Mouse (Mus musculus) spleen, adult 2 months (tissue): Measurements from ENCODE around the gene Nrxn3. TPM values are rescaled to one million over a fixed set of nuclear protein-coding genes. Genes with fewer than 3 reads are reported as not detected.

Experiments used
- DNase-seq, 2 experiments: peaks; one replicate each; pipeline versions ENCODE4 v3.0.0 to v3.0.0-alpha.2; 2012 to 2021; ENCODE audit warnings: low spot score in 2 of 2, low read depth in 1 of 2
- H3K27ac ChIP-seq: fragments of 200-500 bp; 2 replicates; pipeline ENCODE4 v1.5.1; 2012; ENCODE audit warnings: low read length, inconsistent platforms; ENCODE audit not compliant: insufficient read depth
- H3K27me3 ChIP-seq: fragments of 200-500 bp; 2 replicates; pipeline ENCODE4 v1.6.1; 2012; ENCODE audit warnings: mild to moderate bottlenecking, moderate library complexity, low read length, inconsistent platforms; ENCODE audit not compliant: control insufficient read depth, insufficient read depth
- H3K36me3 ChIP-seq: fragments of 200-500 bp; 2 replicates; pipeline ENCODE4 v1.6.1; 2012; ENCODE audit warnings: mild to moderate bottlenecking, low read length, inconsistent platforms; ENCODE audit not compliant: control insufficient read depth, insufficient read depth
- H3K4me1 ChIP-seq: fragments of 200-500 bp; 2 replicates; pipeline ENCODE4 v1.6.1; 2011; ENCODE audit warnings: inconsistent platforms; ENCODE audit not compliant: control insufficient read depth, insufficient read depth, insufficient read length
- H3K4me3 ChIP-seq: fragments of 200-500 bp; 2 replicates; pipeline ENCODE4 v1.5.1; 2011; ENCODE audit warnings: mild to moderate bottlenecking, inconsistent platforms; ENCODE audit not compliant: insufficient read depth, insufficient read length; ENCODE audit errors: extremely low read depth
- CTCF ChIP-seq: fragments of 200-500 bp; IDR thresholded peaks from 2 replicates; pipeline ENCODE4 v1.5.1; 2011; ENCODE audit warnings: mild to moderate bottlenecking, inconsistent platforms; ENCODE audit not compliant: insufficient read depth, insufficient read length, insufficient replicate concordance; ENCODE audit errors: extremely low read depth
- POLR2A ChIP-seq: fragments of 200-500 bp; IDR thresholded peaks from 2 replicates; pipeline ENCODE4 v1.6.1; 2011; ENCODE audit warnings: low read depth, low read length, inconsistent platforms
- whole genome bisulfite sequencing: fragments of 180-500 bp; shearing (Covaris S2); methylation state at CpG from one replicate; pipeline ENCODE4 v1.1.7; 2018; 5-methylcytosine and 5-hydroxymethylcytosine counted together
- polyA plus RNA-seq: library from polyadenylated mRNA; depleted of rRNA; stranded (reverse); fragments of >200 nt; gene quantifications from 2 replicates; pipeline ENCODE4 v1.2.3, GENCODE M21; 2012

Nrxn3 gene
- polyA plus RNA-seq, 1 experiment: not detected

GRCm38 (mm10) chr12:89710459-89710858 is 987.8 kb downstream of the Nrxn3 start:
- no peak for DNase-seq
- no peak overlapping the region for H3K27ac ChIP-seq
- H3K4me1 ChIP-seq: no peaks in the 10 kb centered on the region
- TF ChIP-seq CTCF: no peak
- no peak for TF ChIP-seq POLR2A
- 92% methylated on average over 5 of the region's 5 CpGs for WGBS
- no peaks in the 10 kb centered on the region for H3K27me3 ChIP-seq
- H3K36me3 ChIP-seq: no peaks in the 10 kb centered on the region
- no peak overlapping the region for H3K4me3 ChIP-seq

GRCm38 (mm10) chr12:89711791-89712190 is 989.1 kb downstream of the Nrxn3 start:
- Histone ChIP-seq H3K4me3 (no peak overlapping the region), H3K27me3 (no peaks in the 10 kb centered on the region), H3K4me1 (no peaks in the 10 kb centered on the region), H3K27ac (no peak overlapping the region), H3K36me3 (no peaks in the 10 kb centered on the region)
- TF ChIP-seq POLR2A: no peak
- TF ChIP-seq CTCF: no peak
- DNase-seq: no peak
- WGBS: 85% methylated on average over 1 of the region's 1 CpGs

DNA sequence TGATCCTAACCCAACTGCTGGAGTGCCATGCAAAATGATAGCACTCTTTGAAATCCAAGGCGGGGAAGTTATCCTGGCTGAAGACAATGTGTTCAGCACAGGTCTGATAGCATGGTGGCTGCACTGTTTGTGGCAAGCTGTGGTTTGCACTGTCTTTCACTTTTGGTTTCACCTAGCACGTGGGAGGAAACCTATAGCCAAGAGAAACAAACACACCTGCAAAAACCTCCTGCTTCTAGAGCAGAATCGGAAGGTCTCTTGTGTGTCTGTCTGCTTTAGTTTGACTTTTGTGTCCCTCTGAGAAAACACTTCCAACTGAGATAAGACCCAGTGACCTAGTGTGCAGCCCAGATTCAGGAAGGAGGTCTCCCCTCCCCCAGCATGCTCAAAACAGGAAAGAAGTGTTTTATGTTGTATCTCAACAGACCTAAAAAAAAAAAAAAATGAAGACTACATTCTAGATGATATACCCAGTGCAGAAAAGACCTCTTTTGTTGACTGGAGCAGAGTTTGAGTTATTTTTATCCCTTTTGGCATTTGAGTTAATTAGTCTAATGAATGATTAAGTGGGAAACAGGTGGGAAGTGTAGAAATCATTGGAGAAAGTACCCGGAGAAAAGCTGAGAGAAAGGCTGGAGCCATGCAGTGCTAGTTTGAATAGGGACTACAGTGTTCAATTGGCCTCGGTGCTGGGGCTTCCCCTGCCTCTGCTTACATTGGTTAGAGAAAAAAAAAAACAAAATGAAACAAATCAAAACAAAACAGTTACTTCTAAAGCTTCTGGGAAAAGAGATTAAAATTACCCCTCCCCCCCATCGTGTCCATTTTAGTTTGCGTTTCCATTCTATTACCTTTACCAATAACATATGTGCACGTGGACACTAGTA is 996.8 kb downstream of the Nrxn3 start:
- 31% methylated on average over 8 of the region's 8 CpGs for WGBS
- no peaks in the 10 kb centered on the region for H3K27me3 ChIP-seq
- no peaks in the 10 kb centered on the region for H3K36me3 ChIP-seq
- peak overlapping the region; percentile 70 for H3K27ac ChIP-seq
- no peak for TF ChIP-seq POLR2A
- no peak for TF ChIP-seq CTCF
- peak; percentile 14 to 34 for DNase-seq
- H3K4me3 ChIP-seq: no peak overlapping the region; the same call in none of the 2 replicates
- H3K4me1 ChIP-seq: no peaks in the 10 kb centered on the region

- H3K27ac ChIP-seq: no peak overlapping the region
- no peaks in the 10 kb centered on the region for H3K27me3 ChIP-seq
- 44% methylated on average over 3 of the region's 3 CpGs for WGBS
- no peak for DNase-seq
- no peak for TF ChIP-seq POLR2A
- no peak for TF ChIP-seq CTCF
- no peaks in the 10 kb centered on the region for H3K36me3 ChIP-seq
- no peaks in the 10 kb centered on the region for H3K4me1 ChIP-seq
- no peak overlapping the region for H3K4me3 ChIP-seq
These were observed 998.3 kb downstream of the Nrxn3 start for GRCm38 (mm10) chr12:89720945-89721344.

- Histone ChIP-seq H3K27me3 (no peaks in the 10 kb centered on the region), H3K4me3 (no peak overlapping the region), H3K4me1 (no peaks in the 10 kb centered on the region), H3K36me3 (no peaks in the 10 kb centered on the region), H3K27ac (no peak overlapping the region)
- no peak for DNase-seq
- WGBS: 85% methylated on average over 14 of the region's 14 CpGs
- TF ChIP-seq CTCF (no peak), POLR2A (no peak)
These were observed 999.8 kb downstream of the Nrxn3 start for GRCm38 (mm10) chr12:89722462-89722861.

DNA sequence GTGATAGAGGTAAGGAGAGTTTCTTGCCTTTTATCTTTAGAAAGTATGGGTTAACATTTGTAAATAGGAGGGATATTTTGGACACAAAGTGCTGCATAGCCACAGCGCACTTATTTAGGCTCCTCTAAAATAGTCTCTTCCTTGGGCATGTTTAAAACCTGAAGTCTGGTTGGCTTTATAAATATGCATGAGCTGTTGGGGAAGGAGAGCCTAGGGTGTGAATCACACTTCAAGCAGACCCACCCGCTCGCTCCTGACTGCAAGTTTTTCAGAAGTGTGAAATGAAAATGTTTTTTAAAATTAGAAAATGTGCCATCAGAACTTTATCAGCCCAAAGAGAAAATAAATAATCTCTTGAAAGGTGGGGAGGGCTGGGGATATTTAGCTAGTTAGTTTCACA is 1001.4 kb downstream of the Nrxn3 start:
- WGBS: 72% methylated on average over 3 of the region's 3 CpGs
- DNase-seq: no peak
- H3K27ac ChIP-seq: no peak overlapping the region
- H3K4me1 ChIP-seq: no peaks in the 10 kb centered on the region
- H3K27me3 ChIP-seq: no peaks in the 10 kb centered on the region
- no peak overlapping the region for H3K4me3 ChIP-seq
- TF ChIP-seq POLR2A: no peak
- no peak for TF ChIP-seq CTCF
- no peaks in the 10 kb centered on the region for H3K36me3 ChIP-seq

- WGBS: 68% methylated on average over 1 of the region's 1 CpGs
- Histone ChIP-seq H3K27ac (no peak overlapping the region), H3K36me3 (no peaks in the 10 kb centered on the region), H3K4me1 (no peaks in the 10 kb centered on the region), H3K4me3 (no peak overlapping the region), H3K27me3 (no peaks in the 10 kb centered on the region)
- no peak for TF ChIP-seq POLR2A
- no peak for TF ChIP-seq CTCF
- no peak for DNase-seq
These were observed 1019.6 kb downstream of the Nrxn3 start for GRCm38 (mm10) chr12:89742326-89742725.
